Mouse (Mus musculus) kidney, adult 8-10 months (tissue): ENCODE measurements around the gene Ppp1r14b.

Experiments used
- DNase-seq, 2 experiments: peaks; one replicate each; pipeline ENCODE4 v3.0.0; 2022

Ppp1r14b gene

DNA sequence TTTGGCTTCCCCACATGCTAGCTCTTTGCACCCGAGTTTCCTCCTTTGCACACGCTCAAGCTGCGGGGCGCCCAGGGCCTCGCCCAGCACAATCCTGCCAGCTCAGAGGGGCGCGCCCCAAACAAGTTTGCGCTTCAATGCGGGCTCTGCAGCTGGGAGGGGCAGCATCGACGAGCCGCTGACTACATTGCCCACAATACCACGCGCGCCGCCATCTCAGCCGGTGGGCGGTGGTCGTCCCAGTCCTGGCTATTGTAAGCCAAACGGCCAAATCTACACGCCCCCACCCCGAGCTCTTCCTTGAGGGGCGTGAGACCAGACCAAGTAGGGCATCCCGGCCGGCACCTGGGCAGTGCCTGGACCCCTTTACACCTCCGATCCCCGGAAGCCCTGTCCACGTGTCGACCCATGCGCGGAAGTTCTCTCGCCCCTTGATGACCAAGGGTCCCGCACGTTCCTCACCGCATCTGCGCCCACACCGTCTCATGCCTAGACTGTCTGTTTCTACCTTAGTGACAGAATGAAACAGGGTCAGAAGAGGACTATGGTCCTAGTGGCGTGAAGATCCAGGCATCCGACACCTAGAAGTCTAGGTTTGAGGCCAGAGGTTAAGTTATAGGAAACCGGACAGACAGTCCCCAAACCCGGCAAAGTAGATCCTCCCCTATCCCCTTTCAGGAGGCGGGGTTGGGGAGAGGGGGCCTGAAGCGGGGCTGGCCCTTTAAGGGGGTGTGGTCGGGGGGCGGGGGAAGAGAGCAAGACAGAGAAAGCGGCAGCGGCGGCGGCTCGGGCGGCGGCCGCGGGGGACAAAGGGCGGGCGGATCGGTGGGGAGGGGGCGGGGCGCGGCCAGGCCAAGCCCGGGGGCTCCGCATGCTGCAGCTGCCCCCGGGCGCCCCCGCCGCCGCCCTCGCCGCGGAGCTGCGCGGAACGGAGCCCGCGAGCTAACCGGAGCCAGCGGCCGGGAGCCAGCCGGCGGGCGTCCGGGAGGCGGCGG is at the start of gene Ppp1r14b:
TSS of gene Ppp1r14b (plus strand) at position 758 of the 995 bp plus-strand sequence.
- DNase-seq: peak in 1 of 2 experiments; percentile 69

DNA sequence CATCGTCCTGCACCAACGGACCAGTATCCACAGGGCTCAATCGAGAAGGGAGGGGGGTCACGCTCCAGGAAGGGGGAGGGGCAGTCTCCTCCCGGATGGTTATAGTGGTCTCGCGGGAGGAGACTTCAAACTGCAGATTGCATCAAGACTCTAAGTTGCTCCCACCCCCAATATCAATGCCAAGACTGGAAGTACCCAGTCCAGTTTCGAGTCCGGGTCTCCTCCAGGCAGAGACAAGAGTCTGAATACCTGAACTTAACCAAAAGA is 49.5 kb upstream of the Ppp1r14b start, which contains the start of gene Catsperz:
TSS of gene Catsperz (minus strand) at position 74 of the 267 bp plus-strand sequence.
- DNase-seq: no peak

DNA sequence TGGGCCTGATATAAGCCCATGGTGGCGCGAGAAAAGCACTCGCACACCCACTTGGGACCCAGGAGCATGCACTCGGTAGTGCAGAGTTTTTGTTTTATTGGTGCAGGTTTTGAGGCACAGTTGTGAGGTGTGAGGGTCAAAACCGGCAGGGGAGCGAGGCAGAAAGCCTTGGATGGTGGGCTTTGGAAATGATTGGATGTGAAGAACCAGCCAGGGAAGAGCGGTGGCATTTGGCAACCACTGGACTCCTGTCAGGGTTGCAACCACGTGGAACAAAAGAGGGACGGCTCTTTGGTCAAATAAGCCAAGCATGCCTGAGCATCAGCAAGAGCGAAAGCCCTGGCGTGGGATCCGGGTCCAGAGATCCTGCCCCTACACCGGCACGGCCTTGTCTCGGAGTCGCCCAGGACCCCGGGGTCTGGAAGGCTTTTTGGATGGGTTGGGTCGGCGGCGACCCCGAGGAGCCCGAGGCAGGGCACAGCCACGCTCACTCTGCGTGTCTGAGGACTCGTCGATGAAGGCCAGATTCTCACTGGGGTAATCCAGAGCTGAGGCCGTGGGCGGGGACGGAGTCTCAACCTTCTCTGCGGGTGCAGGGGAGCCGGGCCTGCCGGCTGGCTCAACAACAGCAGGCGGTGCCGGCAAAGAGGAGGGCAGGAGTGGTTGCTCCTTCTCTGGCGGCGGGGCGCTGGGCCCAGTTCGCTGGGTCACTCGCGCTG is 49.0 kb upstream of the Ppp1r14b start:
- DNase-seq: no peak

DNA sequence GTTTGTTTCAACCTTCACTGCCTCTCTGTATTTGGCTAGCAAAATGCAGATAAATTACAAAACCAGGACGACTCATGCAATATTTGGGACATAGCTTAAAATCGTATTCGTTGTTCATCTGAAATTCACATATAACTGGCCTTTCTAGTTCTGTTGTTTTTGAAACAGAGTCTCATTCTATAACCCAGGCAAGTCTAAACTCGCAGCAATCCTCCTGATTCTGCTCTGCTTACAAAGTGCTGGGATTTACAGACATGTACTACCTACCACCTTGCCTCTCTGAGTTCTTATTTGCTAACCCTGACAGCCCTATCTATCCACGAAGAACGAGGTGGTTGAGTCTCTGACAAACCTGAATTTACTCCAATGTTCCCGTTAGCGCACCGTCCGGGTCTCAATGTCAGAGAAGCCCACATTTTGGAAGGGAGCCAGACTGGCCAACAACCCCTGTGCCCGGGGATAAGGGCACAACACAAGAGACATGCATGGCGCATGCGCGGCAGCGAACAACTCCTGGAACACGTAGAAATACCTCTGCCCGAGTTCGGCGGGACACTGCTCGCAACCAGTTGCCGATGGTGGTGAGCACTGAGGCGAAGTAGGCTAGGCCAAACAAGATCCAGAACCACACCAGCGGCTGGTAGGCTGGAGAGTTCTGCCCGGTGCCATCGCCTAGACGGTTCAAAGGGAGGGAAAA is 48.1 kb upstream of the Ppp1r14b start:
- no peak for DNase-seq

DNA sequence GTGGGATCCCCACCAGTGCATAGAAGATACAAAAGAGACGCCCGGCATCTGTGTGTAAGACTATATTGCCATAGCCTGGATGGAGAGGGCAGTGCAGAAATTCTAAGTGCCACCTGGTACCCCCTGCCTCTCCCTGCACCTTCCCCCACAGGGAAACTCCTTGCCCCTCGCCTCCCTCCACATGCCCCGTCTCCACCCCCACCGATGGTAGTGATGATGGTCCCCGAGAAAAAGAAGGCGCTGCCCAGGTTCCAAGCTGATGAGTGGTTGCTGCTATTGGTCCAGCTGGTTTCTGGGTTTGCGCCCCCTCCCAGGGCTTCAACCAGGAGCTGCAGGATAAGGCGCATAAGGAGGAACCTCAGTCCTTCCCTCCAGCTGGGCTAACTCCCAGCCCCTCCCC is 46.7 kb upstream of the Ppp1r14b start:
- no peak for DNase-seq

DNA sequence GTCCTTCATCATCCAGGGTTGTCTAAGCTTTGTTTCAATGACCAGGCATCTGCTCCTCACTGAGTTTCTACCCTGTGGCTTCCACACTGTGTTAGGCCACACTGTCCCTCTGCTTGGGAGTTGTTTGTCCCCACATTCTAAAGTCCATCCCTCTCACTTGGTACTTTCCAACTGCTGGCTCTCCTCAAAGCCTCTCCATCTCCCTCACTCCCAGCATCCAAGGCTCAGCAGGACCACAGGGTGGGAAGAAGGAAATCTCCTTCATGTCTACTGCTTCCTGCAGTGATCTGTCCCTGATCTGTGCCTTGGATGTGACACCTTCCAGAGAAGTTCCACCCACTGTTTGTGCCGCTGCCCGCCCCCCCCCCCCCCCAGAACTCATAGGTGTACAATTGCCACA is 43.8 kb upstream of the Ppp1r14b start:
- DNase-seq: no peak

DNA sequence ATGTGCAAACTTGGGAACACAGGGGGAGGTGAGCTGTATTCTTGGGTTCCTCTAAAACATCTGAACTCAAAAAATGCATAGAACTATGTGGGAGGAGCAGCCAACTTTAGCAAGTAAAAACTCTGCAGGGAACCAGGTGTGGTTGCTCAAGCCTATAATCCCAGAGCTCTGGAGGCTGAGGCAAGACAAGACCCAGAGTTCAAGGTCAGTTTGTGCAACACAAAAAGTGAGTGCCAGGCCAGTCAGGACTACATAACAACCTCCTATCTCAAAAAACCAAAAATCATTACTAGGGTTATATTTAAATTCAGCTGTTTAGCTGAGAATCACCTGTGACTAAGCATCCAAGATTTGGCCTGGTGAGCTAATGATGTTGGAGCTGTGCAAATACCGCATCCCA is 42.8 kb upstream of the Ppp1r14b start:
- no peak for DNase-seq

DNA sequence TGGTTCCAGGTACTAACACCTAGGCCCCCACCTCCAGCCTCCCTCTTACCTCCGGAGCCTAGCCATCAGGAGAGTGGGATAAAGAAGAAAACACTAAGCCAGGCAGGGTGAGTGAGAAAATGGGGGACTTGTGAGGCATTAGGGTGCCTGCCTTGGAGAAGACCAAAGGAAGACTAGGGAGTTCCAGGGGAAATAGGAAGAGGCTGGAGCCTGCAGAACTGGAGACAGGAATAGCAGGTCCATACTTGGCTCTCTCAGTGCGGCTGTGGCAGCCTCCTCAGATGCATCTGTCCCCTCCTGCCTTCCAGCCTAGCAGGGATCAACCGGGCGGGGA is 41.7 kb upstream of the Ppp1r14b start:
- DNase-seq: no peak

DNA sequence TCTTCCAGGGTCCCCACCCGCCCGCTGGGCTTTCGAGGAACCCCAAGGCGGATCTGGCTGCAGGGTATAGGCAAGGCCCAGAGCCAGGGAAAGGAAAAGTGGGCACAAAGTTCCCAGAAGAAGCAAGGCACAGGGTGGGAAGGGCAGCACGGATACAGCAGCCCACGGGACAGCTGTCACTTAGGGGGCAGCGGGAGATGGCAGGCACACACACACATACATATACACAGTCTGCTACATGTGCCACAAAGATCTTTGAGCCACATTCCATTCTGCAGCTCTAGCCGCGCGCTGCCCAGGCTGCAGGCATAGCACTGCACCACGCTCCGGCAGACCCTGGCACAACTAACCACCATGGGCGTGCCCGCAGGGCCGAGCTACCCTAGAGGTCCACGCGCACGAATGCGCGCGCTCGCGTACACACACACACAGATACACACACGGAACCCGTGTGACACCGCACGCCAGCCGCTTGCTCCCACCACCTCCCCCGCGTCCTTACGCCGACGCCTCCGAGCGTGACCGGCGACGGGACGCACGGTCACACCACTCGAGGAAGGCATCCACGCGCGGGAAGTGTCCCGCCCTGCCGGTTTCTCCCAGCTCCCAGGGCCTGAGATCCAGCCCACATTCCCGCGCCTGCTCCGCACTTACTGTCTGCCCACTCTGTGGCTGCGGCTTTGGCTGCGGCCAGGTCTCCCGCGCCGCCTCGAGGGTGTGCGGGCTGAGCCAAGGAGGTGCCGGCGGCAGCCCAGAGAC is 41.2 kb upstream of the Ppp1r14b start:
- no peak for DNase-seq

DNA sequence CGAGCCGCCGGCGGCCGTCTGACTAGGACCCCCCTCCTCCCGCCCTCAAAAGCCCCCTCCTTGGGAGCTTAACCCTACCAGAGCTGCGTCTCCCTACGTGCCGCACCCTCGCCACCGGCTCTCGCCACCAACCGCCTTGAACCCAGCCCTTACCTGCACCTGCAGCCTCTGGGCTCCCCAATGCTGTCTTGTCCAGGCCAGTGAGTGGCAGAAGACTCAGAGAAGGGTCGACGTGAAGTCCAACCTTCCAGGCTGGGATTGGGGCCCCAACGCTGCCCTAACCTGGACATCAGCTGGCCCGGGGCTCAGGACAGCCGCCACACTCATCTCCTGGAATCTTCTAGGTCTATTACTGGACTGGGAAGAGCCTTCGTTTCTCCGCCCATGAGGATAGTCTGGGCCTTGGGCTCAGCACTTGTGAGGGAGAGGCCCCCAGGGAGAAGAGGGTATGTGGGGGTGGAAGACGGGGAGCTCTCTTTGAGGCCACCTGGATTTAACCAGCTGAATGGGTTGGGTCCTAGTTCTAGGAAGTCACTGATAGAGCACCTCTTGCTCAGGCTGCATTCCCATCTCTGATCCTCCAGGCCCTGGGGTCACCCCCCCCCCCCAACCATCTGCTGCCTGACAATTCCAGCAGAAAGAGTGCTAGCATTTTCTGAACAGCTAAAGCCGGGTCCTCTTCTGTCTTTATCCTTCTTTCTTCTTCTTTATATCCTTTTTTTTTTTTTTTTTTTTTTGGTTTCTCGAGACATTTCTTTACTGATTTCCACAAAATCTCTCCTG is 40.4 kb upstream of the Ppp1r14b start, which contains the start of gene Kcnk4:
TSS of gene Kcnk4 (minus strand) at position 321 of the 783 bp plus-strand sequence.
- DNase-seq: no peak

DNA sequence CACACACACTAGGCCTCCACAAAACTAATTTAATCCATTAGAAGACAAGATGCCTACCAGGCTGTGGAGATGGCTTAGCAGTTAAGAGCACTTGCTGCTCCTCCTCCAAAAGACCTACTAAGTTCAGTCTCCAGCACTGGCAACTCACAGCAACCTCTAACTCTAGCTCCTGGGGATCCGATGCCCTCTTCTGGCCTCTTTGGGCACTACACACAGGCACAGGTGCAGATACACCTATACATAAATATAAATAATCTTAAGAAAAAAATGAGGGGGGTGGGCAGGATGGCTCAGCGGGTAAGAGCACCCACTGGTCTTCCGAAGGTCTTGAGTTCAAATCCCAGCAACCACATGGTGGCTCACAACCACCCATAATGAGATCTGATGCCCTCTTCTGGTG is 38.5 kb upstream of the Ppp1r14b start:
- peak in 1 of 2 experiments; percentile 54 for DNase-seq

DNA sequence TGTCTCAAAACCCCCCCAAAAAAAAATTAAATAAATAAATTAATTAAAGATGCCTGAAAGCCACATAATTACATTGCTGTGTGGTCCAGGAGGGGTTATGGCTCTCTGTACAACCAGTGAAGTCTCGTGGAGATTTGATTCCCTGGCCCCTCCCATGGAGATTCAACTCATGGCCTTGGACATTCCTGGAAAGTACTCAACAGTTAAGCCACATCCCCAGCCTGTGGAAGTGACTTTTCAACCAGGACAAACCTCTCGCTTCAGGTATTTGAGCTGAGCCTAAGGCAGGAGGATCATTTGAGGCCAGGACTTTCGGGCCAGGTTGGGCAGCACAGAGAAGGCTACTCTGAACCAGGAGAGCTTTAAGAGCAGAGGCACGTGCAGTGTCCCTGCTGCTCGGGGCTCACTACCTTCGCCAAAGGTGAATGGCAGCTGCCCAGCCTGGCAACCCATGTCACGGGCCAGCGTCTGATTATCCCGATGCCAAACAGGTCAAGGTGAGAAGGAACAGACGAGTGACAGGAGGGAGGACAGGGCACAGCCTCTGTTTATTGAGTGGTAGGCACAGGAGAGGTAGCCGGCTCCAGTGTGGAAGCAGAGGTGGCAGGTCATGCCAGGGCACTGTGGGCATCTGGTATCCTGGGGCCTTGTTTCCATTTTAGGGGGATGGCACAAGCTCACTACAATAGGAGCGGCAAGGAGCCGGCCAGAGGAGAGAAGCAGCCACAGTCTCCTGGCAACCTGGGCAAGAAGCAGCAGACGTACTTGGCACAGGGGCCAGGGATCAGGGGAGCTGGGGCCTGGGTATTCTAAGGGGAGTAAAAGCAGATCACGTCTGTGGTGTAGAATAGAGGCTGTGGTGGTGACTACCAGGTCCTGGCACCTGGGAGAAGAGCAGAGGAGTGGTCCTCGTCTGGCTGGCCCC is 37.0 kb upstream of the Ppp1r14b start:
- DNase-seq: no peak

DNA sequence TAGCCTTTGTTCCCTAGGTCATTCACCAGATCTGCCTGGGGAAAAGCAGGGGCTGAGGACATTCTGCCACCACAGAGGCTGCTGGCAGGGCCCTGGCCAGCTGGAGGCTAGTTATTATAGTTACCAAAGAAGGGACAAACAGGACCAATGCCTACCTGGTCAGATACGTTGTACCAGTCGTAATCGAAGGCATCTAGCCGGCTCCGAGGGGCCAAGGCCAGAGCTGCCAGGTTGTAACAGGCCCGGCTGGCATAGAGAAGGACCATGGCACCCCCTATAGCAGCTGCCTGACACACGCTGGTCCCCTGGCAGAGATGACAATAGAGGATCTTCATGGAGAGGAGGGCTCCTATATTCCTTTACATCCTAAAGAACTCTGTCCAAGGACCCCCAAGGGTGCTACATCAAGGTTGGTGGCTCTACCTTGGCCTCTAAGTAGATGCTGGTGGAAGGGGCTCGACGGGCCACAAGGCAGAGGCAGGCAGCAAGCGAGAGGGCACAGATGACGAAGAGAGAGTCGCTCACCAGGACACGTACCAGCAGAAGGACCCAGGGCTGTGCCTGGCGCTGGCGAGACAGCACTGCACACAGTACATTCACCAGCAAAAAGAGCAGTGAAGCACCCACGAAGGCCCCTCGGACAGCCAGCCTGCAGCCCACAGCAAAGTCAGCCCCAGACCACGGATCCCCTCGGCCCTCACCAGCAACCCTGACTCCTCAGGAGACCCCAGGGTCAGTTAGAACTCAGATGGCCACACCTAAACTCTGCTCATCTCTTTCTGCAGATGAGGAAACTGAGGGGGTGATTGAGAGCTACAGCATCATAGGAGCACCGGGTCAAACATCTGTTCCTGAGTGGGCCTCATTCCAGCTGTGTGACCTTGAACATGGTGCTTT is 35.4 kb upstream of the Ppp1r14b start:
- no peak for DNase-seq

DNA sequence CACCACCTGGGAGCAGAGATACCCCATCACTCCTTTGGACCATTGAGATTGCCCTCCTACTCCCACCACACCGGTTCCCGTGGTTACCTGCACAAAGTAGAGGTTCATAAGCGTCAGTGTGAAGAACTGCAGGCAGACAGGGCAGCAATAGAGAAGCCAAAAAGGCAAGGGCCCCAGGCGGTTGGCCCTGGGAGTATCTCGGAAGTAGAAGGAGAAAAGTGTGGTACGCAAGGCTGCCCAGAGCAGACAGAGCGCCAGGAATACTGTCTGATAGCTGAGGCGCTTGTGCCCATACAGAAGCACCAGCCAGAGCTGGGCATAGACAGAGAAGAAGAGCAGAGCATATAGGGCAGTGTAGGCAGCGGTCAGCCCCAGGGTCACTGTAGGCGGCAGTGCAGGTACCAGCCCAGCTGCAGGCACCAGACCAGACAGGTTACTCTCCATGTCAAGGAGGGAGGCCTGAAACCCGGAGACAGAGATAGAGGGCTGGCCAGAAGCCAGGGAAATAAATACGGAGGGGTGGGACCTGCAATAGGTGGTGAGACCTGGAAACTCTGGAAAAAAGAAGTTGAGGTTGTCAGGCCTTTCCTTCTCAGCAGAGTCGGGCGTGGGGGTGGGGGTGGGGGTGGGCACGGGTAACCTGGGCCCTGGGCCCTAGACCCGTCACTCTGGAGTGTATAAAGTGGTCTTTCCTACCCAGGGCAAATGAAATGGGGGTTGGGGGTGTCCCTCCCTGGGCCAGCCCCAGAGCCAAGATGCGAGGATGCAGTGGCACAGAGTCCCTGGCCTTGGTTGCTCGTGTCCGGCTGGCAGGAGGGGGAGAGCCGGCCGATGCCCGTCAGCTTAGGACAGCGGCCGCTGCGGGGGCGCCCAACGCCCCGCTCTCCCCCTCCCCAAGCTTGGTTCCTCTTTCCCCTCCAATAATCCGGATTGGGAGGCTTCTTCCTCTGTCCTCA is 34.1 kb upstream of the Ppp1r14b start:
- no peak for DNase-seq

DNA sequence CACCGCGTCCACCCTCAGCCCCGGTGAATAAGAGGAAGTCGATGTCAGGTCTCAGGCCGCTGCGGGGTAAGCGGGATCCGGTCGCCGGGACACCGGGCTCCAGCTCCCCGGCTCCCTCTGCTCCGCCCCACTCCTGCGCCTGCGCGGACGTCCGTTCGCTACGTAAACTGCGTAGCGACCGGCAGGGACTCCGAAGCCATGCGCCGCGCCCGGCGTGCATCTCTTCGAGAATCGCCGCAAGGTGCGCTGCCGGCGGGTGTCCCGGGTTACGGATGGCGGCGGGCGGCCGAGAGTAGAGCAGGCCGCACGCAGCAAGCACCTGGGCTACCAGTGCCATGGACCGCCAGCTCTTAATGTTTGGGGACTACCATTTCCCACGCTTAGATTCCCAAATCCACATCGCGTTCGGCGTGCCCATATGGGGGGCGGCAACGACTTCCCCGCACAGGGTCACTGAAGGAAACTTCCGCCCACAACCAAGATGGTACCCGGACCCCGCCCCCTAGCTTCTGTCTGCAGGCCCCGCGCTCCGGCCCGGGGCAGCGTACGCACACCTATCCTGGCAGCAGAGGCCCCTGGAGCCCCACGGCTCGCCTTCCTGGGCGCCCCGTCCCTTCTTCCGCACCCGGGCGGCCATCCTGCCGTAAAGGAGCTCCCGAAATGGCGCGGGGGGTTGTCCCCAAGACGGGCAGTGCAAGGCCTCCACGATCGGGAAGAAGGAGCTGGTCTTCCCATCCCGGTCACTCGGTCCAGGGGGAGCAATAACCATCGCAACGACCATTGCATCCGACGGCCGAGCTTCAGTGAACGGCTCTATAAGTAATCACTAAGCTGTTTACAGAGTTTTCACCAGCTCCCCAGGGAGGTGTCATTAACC is 33.2 kb upstream of the Ppp1r14b start, which contains the start of gene Bad:
TSS of gene Bad (plus strand) at position 490 of the 877 bp plus-strand sequence.
- peak; percentile 88 to 93 for DNase-seq

DNA sequence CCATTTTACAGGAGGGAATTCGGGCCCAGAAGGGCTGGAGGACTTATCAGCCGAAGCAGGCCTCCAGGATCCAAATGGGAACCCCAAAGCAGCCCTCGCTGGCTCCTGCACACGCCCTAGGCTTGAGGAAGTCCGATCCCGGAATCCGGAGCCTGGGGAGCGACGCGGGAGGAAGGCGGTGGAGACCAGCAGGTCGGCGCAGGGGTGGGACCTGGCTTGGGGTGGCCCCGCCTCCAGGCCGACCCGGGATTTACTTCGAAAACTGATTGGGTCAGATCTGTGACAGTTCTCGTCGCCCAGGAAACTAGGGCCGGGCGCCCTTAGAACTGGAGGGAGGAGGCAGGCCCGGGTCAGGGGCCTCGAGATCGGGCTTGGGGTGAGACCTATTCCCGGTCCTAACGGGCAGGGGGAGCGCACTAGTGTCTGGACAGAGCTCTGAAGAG is 32.5 kb upstream of the Ppp1r14b start, which contains the start of gene Gpr137:
TSS of gene Gpr137 (minus strand) at position 232 of the 443 bp plus-strand sequence.
- DNase-seq: peak; percentile 98

DNA sequence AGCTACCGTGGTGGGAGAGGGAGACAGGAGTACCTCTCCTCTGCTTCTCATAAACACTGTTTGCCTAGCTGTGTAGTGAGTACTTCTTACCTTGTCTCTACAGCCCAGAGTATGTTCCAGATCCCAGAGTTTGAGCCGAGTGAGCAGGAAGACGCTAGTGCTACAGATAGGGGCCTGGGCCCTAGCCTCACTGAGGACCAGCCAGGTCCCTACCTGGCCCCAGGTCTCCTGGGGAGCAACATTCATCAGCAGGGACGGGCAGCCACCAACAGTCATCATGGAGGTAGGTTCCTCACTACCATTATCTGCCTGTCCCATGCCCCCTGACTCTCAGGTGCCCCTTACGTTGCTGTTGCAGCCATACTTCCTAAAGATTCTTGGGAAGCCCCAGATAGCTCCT is 32.0 kb upstream of the Ppp1r14b start:
- no peak for DNase-seq
